Mouse (Mus musculus) layer of hippocampus, adult 2 months (tissue): ENCODE measurements at regions not wholly inside any gene's neighbourhood (a gene's known extent, or its start where the extent isn't known, plus 50 kb on each side); places are given as distances from the start of the nearest gene placed in this dataset.

Source experiments
- DNase-seq, 2 experiments: peaks; one replicate each; pipeline ENCODE4 v3.0.0; 2022; ENCODE audit warnings: low spot score in 2 of 2
- H3K27ac ChIP-seq: fragments of 200-600 bp; 2 replicates; pipeline ENCODE4 v1.8.1; 2022
- H3K4me3 ChIP-seq: fragments of 200-600 bp; 2 replicates; pipeline ENCODE4 v1.8.1; 2022; ENCODE audit warnings: mild to moderate bottlenecking
- CTCF ChIP-seq: fragments of 200-600 bp; conservative IDR thresholded peaks from 2 replicates; pipeline ENCODE4 v1.8.1; 2022; ENCODE audit warnings: antibody characterized with exemption, mild to moderate bottlenecking, moderate library complexity

DNA sequence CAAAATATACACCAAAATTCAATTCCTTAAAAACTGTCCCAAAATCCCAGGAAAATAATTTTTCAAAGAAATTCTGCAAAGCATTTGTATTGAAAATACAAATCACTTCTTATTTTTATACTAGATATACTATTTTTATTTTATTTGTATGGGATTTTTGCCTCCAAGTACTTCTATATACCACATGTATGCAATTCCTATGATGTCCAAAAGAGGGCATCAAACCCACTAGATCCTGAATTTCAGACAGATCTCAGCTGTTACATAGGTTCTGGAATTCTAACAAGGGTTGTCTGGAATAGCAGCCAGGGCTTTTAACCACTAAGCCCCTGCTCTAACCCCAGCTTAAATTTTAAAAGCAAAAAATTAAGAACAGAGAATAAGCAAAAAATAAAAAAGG lies 185.2 kb upstream of the Dgkb start:
- H3K27ac ChIP-seq = no peak overlapping the region
- peak; percentile 62 for TF ChIP-seq CTCF
- no peak for DNase-seq
- H3K4me3 ChIP-seq = no peak overlapping the region

DNA sequence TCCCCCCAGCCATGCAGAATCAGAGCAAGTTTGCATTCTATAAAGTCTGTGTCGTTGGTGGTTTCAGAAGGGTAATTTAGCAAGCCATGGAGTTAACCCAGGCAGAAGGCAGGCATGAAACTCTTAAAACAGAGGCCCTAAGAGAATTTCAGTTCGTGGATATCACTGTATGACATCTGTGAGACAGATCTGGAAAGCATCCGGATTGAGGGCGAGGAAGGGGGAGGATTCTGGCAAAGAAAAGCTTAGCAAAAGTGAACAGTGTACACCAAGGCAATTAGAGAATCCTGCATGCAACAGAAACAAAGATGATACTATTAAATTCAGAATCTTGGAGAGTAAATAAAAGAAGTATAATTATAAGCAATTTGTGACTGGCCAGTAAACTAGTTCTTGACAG lies 184.2 kb upstream of the Dgkb start:
- peak; percentile 34 to 59 for DNase-seq
- H3K27ac ChIP-seq = no peak overlapping the region
- TF ChIP-seq CTCF = no peak
- H3K4me3 ChIP-seq = no peak overlapping the region

DNA sequence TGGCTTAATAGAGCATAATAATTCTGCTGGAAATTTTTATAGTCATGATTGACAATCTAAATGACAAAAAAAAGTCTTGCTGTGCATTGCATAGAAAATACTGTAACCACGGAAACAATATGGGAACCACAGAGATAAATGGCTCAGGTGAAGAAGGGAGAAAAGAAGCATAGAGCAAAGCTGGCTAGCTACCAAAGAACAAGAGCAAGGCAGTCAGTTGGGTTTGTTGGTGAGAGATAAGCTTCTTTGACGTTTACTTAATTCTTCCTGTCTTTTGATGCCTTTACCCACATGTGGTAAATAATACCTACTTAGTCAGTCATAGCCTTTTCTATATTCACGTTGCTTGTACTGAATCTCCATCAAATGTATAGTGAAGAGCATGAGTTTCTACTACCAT lies 171.3 kb upstream of the Dgkb start:
- TF ChIP-seq CTCF = no peak

DNA sequence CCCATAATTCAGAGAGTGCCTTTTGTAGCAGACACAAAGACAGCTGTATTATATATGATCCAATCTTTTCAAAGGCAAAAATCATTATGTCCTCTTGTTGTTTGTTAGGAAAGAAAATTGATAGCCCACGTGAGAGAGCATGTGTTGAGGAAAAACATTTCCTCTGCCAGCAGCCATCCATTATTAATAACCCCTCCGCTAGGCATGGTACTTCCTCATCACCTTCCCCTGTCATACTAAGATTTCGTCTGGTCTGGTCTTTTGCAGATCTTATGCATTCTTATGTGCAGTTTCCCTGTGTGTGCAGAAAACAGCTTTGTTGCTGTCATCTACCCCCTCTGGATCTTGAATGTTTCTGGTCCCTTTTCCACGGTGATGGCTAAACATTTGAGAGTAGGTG lies 164.2 kb upstream of the Dgkb start:
- no peak for DNase-seq
- no peak overlapping the region for H3K4me3 ChIP-seq
- TF ChIP-seq CTCF = no peak

More for the DNA sequence above, 171.3 kb upstream of the Dgkb start:
- Histone ChIP-seq H3K27ac (no peak overlapping the region), H3K4me3 (no peak overlapping the region)
- no peak for DNase-seq

DNA sequence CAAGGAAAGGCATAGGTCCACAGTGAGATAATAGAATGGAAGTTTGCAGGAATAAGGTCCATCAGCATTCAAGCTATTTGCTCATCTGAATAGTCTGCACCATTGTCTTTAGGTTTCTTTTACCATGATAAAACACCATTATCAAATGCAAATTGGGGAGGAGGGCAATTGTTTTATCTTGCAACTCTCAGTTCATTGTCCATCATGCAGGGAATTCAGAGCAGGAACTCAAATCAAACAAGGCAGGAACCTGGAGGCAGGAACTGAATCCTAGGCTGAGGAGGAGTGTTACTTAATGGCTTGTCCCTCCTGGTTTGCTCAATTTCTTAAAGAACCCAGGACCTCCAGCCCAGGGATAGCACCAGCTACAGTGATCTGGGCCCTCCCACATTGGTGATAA lies 163.3 kb upstream of the Dgkb start:
- no peak overlapping the region for H3K4me3 ChIP-seq
- no peak overlapping the region for H3K27ac ChIP-seq
- DNase-seq = no peak
- no peak for TF ChIP-seq CTCF

More for the DNA sequence above, 164.2 kb upstream of the Dgkb start:
- H3K27ac ChIP-seq = no peak overlapping the region

DNA sequence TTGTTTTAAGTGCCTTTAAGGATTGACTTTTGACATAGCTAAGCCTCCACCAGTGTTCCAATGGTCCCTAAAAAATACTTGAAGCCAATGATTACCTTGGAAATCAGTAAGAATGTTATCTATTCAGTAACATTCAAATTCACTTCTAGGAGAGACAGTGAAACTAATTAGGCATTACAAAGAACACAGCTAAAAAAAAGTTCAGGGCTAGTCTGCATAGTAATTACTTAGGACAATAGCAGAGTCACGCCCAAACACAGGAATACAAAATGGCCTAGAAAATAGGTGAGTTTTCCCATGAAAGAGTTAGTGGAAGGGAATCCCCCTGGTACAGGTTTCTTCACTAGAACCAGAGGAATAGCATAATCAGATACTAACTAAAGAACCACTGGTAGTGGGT lies 157.5 kb upstream of the Dgkb start:
- Histone ChIP-seq H3K4me3 (no peak overlapping the region), H3K27ac (no peak overlapping the region)
- DNase-seq = no peak
- no peak for TF ChIP-seq CTCF

DNA sequence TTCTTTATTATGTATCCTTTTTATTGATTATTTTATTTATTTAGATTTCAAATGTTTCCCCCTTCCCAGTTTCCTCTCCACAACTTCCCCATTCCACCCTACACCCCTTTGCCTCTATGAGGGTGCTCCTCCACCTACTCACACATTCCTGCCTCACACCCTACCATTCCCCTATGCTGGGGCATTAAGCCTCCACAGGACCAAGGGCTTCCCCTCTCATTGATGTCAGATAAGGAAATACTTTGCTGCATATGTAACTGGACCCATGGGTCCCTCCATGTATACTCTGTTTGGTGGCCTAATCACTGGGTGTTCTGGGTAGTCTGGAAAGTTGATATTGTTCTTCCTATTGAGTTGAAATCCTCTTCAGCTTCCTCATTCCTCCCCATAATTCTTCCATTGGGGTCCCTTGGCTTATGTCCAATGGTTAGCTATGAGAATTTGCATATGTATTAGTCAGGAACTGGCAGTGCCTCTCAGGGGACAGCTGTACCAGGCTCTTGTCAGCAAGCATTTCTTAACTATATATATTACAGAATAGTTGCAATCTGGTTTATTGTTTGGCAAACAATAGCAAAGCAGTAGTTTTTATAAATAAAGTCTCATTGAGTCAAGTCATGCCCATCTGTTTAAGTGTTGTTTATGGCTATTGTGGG lies 134.9 kb upstream of the Dgkb start:
- Histone ChIP-seq H3K27ac (no peak overlapping the region), H3K4me3 (no peak overlapping the region)
- DNase-seq = no peak
- TF ChIP-seq CTCF = no peak

DNA sequence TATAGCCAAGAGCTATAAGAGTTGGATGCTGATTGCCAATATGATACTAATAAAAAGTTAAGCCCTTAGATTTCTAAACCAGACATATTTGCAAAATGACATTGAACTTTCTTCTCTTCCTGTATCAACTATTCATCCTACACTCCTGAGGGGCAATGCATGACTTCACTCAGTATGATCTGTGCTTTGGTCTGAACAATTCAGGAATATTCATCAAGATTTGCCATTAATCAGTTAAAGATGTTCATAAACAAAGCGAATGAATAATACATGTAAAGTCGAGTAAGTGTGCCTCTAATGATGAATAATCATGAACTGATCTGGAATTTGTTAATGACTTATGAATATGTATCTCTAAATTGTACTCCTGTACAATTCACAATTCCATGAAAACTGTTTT lies 124.9 kb upstream of the Dgkb start:
- DNase-seq = no peak
- TF ChIP-seq CTCF = no peak

More for the DNA sequence above, 124.9 kb upstream of the Dgkb start:
- no peak overlapping the region for H3K4me3 ChIP-seq
- H3K27ac ChIP-seq = no peak overlapping the region
